Mouse (Mus musculus) C2C12 (cell line): ENCODE results near the gene Cdk5r2.

Source experiments
- CEBPB ChIP-seq: IDR thresholded peaks from one replicate; pipeline ENCODE4 v1.6.1; 2011; ENCODE audit warnings: low read depth, mild to moderate bottlenecking, control low read depth, moderate library complexity
- CTCF ChIP-seq: IDR thresholded peaks from one replicate; pipeline ENCODE4 v1.5.1; 2011; ENCODE audit not compliant: control insufficient read depth, insufficient read depth, insufficient read length
- FOSL1 ChIP-seq: IDR thresholded peaks from one replicate; pipeline ENCODE4 v1.8.0; 2011; ENCODE audit warnings: mild to moderate bottlenecking, low read length; ENCODE audit not compliant: poor library complexity, insufficient read depth, severe bottlenecking
- MAX ChIP-seq: IDR thresholded peaks from one replicate; pipeline ENCODE4 v1.6.1; 2011; ENCODE audit warnings: mild to moderate bottlenecking, control low read depth
- MYOD1 ChIP-seq: IDR thresholded peaks from one replicate; pipeline ENCODE4 v1.6.1; 2011; ENCODE audit warnings: low read depth; ENCODE audit not compliant: control insufficient read depth, insufficient read length
- MYOG ChIP-seq: IDR thresholded peaks from one replicate; pipeline ENCODE4 v1.6.1; 2011; ENCODE audit not compliant: control insufficient read depth, insufficient read length; ENCODE audit errors: extremely low read depth
- USF1 ChIP-seq: IDR thresholded peaks from one replicate; pipeline ENCODE4 v1.6.1; 2011; ENCODE audit warnings: low read depth, mild to moderate bottlenecking, control low read depth, moderate library complexity

GRCm38 (mm10) chr1:74805843-74806242 is 48.9 kb upstream of the Cdk5r2 start:
- no peak for TF ChIP-seq CTCF
- no peak for TF ChIP-seq FOSL1
- TF ChIP-seq USF1 = no peak
- TF ChIP-seq MAX = no peak
- no peak for TF ChIP-seq MYOD1
- no peak for TF ChIP-seq MYOG
- TF ChIP-seq CEBPB = no peak
